Mouse (Mus musculus): ENCODE results near the gene Prrg2. TPM values are rescaled to one million over a fixed set of nuclear protein-coding genes. Genes with fewer than 3 reads are reported as not detected.

The Prrg2 gene
- polyA plus RNA-seq, 1 experiment: 14.0 TPM

- peaks cover 21% of the 10 kb centered on the region for H3K79me3 ChIP-seq (ENCODE audit: low read depth)
- H3ac ChIP-seq (ENCODE audit: control insufficient read depth, insufficient read length, low read depth): no peak overlapping the region
- no peaks in the 10 kb centered on the region for H3K27me3 ChIP-seq (ENCODE audit: control insufficient read depth, insufficient read depth, insufficient read length)
- peaks cover 40% of the 10 kb centered on the region for H3K36me3 ChIP-seq (ENCODE audit: control insufficient read depth, insufficient read depth)
- H3K79me2 ChIP-seq (ENCODE audit: control insufficient read depth, insufficient read depth): peaks cover 47% of the 10 kb centered on the region
- no peak overlapping the region for H3K4me3 ChIP-seq (ENCODE audit: insufficient read depth, poor library complexity, severe bottlenecking)
- no peak for TF ChIP-seq MYOG (IDR thresholded peaks at IDR 0.05; ENCODE audit: control insufficient read depth, extremely low read depth, insufficient read length)
- TF ChIP-seq MYOD1 (IDR thresholded peaks at IDR 0.05; ENCODE audit: control insufficient read depth, insufficient read length, low read depth): no peak
- TF ChIP-seq CEBPB (IDR thresholded peaks at IDR 0.05; ENCODE audit: low read depth): no peak
- no peak for TF ChIP-seq MAX (IDR thresholded peaks at IDR 0.05)
- no peak for TF ChIP-seq USF1 (IDR thresholded peaks at IDR 0.05; ENCODE audit: low read depth)
- no peak for TF ChIP-seq FOSL1 (IDR thresholded peaks at IDR 0.05; ENCODE audit: insufficient read depth, low read length, poor library complexity, severe bottlenecking)
- no peak for TF ChIP-seq CTCF (IDR thresholded peaks at IDR 0.05; ENCODE audit: control insufficient read depth, insufficient read depth, insufficient read length)
Measured at GRCm38 (mm10) chr7:45048923-45049657, 13.4 kb downstream of the Prrg2 start.

- Histone ChIP-seq H3ac (ENCODE audit: control insufficient read depth, insufficient read length, low read depth) (no peak overlapping the region), H3K79me2 (ENCODE audit: control insufficient read depth, insufficient read depth) (peaks cover 47% of the 10 kb centered on the region), H3K4me3 (ENCODE audit: insufficient read depth, poor library complexity, severe bottlenecking) (no peak overlapping the region), H3K27me3 (ENCODE audit: control insufficient read depth, insufficient read depth, insufficient read length) (no peaks in the 10 kb centered on the region), H3K79me3 (ENCODE audit: low read depth) (peaks cover 21% of the 10 kb centered on the region), H3K36me3 (ENCODE audit: control insufficient read depth, insufficient read depth) (peaks cover 44% of the 10 kb centered on the region)
- TF ChIP-seq CTCF (IDR thresholded peaks at IDR 0.05; ENCODE audit: control insufficient read depth, insufficient read depth, insufficient read length): no peak
- TF ChIP-seq MYOD1 (IDR thresholded peaks at IDR 0.05; ENCODE audit: control insufficient read depth, insufficient read length, low read depth): no peak
- no peak for TF ChIP-seq USF1 (IDR thresholded peaks at IDR 0.05; ENCODE audit: low read depth)
- TF ChIP-seq MAX (IDR thresholded peaks at IDR 0.05): no peak
- no peak for TF ChIP-seq FOSL1 (IDR thresholded peaks at IDR 0.05; ENCODE audit: insufficient read depth, low read length, poor library complexity, severe bottlenecking)
- no peak for TF ChIP-seq CEBPB (IDR thresholded peaks at IDR 0.05; ENCODE audit: low read depth)
- TF ChIP-seq MYOG (IDR thresholded peaks at IDR 0.05; ENCODE audit: control insufficient read depth, extremely low read depth, insufficient read length): no peak
Measured at GRCm38 (mm10) chr7:45048001-45048890, 14.2 kb downstream of the Prrg2 start.

GRCm38 (mm10) chr7:45047491-45047890 lies 15.0 kb downstream of the Prrg2 start:
- H3ac ChIP-seq (ENCODE audit: control insufficient read depth, insufficient read length, low read depth): no peak overlapping the region
- H3K4me3 ChIP-seq (ENCODE audit: insufficient read depth, poor library complexity, severe bottlenecking): no peak overlapping the region
- H3K79me2 ChIP-seq (ENCODE audit: control insufficient read depth, insufficient read depth): peaks cover 45% of the 10 kb centered on the region
- peaks cover 21% of the 10 kb centered on the region for H3K79me3 ChIP-seq (ENCODE audit: low read depth)
- H3K27me3 ChIP-seq (ENCODE audit: control insufficient read depth, insufficient read depth, insufficient read length): no peaks in the 10 kb centered on the region
- TF ChIP-seq USF1 (IDR thresholded peaks at IDR 0.05; ENCODE audit: low read depth): no peak
- no peak for TF ChIP-seq CEBPB (IDR thresholded peaks at IDR 0.05; ENCODE audit: low read depth)
- no peak for TF ChIP-seq MYOG (IDR thresholded peaks at IDR 0.05; ENCODE audit: control insufficient read depth, extremely low read depth, insufficient read length)
- TF ChIP-seq FOSL1 (IDR thresholded peaks at IDR 0.05; ENCODE audit: insufficient read depth, low read length, poor library complexity, severe bottlenecking): no peak
- no peak for TF ChIP-seq MYOD1 (IDR thresholded peaks at IDR 0.05; ENCODE audit: control insufficient read depth, insufficient read length, low read depth)
- no peak for TF ChIP-seq MAX (IDR thresholded peaks at IDR 0.05)
- TF ChIP-seq CTCF (IDR thresholded peaks at IDR 0.05; ENCODE audit: control insufficient read depth, insufficient read depth, insufficient read length): no peak
- peaks cover 46% of the 10 kb centered on the region for H3K36me3 ChIP-seq (ENCODE audit: control insufficient read depth, insufficient read depth)

- H3K36me3 ChIP-seq (ENCODE audit: control insufficient read depth, insufficient read depth): peaks cover 50% of the 10 kb centered on the region
- H3K27me3 ChIP-seq (ENCODE audit: control insufficient read depth, insufficient read depth, insufficient read length): no peaks in the 10 kb centered on the region
- peaks cover 18% of the 10 kb centered on the region for H3K79me3 ChIP-seq (ENCODE audit: low read depth)
- no peak overlapping the region for H3K4me3 ChIP-seq (ENCODE audit: insufficient read depth, poor library complexity, severe bottlenecking)
- TF ChIP-seq USF1 (IDR thresholded peaks at IDR 0.05; ENCODE audit: low read depth) (no peak), FOSL1 (IDR thresholded peaks at IDR 0.05; ENCODE audit: insufficient read depth, low read length, poor library complexity, severe bottlenecking) (no peak), CTCF (IDR thresholded peaks at IDR 0.05; ENCODE audit: control insufficient read depth, insufficient read depth, insufficient read length) (no peak), MYOD1 (IDR thresholded peaks at IDR 0.05; ENCODE audit: control insufficient read depth, insufficient read length, low read depth) (no peak), MYOG (IDR thresholded peaks at IDR 0.05; ENCODE audit: control insufficient read depth, extremely low read depth, insufficient read length) (no peak), CEBPB (IDR thresholded peaks at IDR 0.05; ENCODE audit: low read depth) (no peak), MAX (IDR thresholded peaks at IDR 0.05) (no peak)
- H3ac ChIP-seq (ENCODE audit: control insufficient read depth, insufficient read length, low read depth): no peak overlapping the region
- H3K79me2 ChIP-seq (ENCODE audit: control insufficient read depth, insufficient read depth): peaks cover 41% of the 10 kb centered on the region
Measured at GRCm38 (mm10) chr7:45046853-45047350, 15.6 kb downstream of the Prrg2 start.

- TF ChIP-seq USF1 (IDR thresholded peaks at IDR 0.05; ENCODE audit: low read depth) (no peak), MYOD1 (IDR thresholded peaks at IDR 0.05; ENCODE audit: control insufficient read depth, insufficient read length, low read depth) (no peak), CTCF (IDR thresholded peaks at IDR 0.05; ENCODE audit: control insufficient read depth, insufficient read depth, insufficient read length) (no peak), CEBPB (IDR thresholded peaks at IDR 0.05; ENCODE audit: low read depth) (no peak)
- Histone ChIP-seq H3K79me2 (ENCODE audit: control insufficient read depth, insufficient read depth) (peaks cover 33% of the 10 kb centered on the region), H3K4me3 (ENCODE audit: insufficient read depth, poor library complexity, severe bottlenecking) (no peak overlapping the region), H3ac (ENCODE audit: control insufficient read depth, insufficient read length, low read depth) (no peak overlapping the region), H3K79me3 (ENCODE audit: low read depth) (peaks cover 10% of the 10 kb centered on the region), H3K36me3 (ENCODE audit: control insufficient read depth, insufficient read depth) (peaks cover 50% of the 10 kb centered on the region), H3K27me3 (ENCODE audit: control insufficient read depth, insufficient read depth, insufficient read length) (no peaks in the 10 kb centered on the region)
Measured at GRCm38 (mm10) chr7:45045741-45046140, 16.7 kb downstream of the Prrg2 start.

All from C2C12 (cell line).